Mouse (Mus musculus) monocyte, adult 5-6 weeks (primary cell): ENCODE measurements at regions not wholly inside any gene's neighbourhood (a gene's known extent, or its start where the extent isn't known, plus 50 kb on each side); places are given as distances from the start of the nearest gene placed in this dataset.

Source experiments
- ATAC-seq: fragments of 153-309, 156-312 bp; replicated peaks from 2 replicates; pipeline ENCODE4 v1.8.0; 2017; ENCODE audit warnings: mild to moderate bottlenecking; ENCODE audit not compliant: low TSS enrichment, insufficient number of reproducible peaks, severe bottlenecking, poor library complexity, low FRiP score

- no peak for ATAC-seq
Observed at GRCm38 (mm10) chr10:96720956-96721688, 104.3 kb downstream of the Btg1 start.

GRCm38 (mm10) chr10:96722491-96722890, 105.7 kb downstream of the Btg1 start:
- no peak for ATAC-seq

GRCm38 (mm10) chr10:96723071-96723470, 106.3 kb downstream of the Btg1 start:
- no peak for ATAC-seq

DNA sequence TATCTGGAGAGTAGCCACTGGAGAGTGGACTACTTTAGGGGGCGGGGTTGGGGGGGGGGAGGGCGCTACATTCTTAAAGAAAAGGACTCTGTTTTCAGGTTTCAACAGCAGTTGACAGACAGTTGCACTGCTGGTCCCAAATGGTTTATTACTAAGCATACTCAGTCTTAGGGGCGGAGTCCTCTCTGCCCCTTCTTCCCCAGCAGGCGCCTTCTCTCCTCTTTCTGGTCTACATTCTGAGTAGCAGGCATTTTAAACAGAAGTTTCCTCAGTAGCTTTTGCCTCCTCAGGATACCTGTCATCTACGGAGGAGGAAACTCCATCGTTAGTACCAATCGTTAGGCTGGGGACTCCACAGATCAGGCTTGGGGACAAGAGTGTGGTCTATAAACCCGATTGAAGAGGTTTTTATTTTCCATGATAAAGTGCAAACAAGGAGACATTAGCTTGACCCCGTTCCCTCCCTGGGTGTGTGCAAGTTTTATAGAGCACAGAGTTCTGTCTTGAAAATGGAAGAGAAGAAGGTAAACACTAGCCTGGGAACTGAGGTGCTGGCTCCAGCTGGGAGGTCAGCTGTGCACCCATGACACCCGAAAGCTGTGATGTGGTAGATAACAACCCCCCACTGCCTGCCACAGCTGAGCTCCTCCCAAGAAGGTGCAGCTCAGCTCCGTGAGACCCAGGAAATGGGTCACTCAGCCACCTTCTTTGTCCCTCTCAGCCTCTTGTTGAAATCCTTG, 107.8 kb downstream of the Btg1 start:
- ATAC-seq, result no peak; the same call in 1 of the 2 replicates

DNA sequence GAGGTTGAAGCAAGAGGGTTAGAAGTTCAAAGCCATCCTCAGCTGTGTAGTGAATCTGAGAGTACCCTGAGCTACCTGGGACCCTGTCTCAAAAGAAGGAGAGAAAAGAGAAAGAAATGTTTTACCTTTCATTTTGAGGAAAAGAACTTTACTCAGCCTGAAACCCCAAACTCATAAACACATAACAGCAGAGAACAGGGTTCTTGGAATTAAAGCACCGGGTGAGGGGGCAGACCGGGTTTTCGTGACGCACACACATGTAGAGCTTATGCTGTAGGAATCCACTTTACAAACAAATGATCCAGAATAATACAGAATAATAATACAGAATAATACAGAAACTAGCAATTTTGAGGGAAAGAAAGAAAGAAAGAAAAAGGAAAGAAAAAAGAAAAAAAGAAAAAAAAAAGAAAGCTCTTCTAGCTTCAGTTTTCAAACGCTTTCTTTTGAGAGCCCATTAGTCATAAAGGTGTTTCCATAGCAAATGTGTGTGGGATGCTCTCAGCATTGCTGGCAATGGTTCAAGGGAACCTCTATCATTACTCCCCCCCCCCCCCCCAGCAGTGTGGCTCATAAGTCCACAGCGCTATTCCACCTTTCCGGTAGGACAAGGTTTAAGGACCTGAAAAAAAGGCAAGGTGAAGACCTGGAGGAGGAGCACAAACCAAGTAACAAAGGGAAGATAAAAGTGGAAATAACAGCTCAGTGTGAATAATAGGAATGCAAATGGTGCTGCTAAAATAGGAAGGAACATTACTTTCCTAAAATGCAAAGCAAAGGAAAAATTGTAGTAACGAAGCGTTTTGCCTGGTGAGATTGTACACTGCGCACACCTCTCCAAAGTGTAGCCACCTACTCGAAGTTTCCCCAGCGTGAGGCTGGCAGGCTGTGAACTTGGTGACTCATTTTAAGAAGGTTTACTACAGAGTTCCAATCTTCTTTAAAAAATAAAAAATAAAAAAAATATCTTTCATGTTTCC, 110.3 kb downstream of the Btg1 start:
- ATAC-seq, result no peak

GRCm38 (mm10) chr10:96733581-96733980, 116.8 kb downstream of the Btg1 start:
- no peak for ATAC-seq

DNA sequence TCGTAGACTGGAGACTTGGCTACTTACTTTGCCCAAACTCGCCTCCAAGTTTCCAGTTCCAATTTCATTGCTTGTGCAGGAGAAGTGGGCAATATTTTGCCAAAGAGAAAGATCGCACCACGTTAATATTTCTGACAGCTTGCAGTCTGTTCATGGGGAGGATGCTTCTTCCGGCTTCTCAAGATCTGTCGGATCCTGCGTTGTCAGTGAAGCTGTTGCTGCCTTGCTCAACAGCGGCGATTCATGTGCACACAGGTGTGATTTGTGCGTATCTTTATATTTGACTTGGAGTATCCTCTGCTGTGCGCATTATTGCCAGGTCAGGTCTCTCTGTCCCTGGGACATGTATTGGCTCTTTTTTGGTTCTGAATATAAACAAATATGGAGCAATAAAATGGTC, 118.3 kb downstream of the Btg1 start:
- no peak for ATAC-seq

- no peak for ATAC-seq
Observed at GRCm38 (mm10) chr10:96735885-96736628, 119.3 kb downstream of the Btg1 start.

- ATAC-seq, result peak; percentile 53; the same call in 1 of the 2 replicates
Observed at GRCm38 (mm10) chr10:96737972-96738371, 121.2 kb downstream of the Btg1 start.

- ATAC-seq, result no peak
Observed at GRCm38 (mm10) chr10:96738606-96739005, 121.8 kb downstream of the Btg1 start.

GRCm38 (mm10) chr10:96744167-96744777, 127.5 kb downstream of the Btg1 start:
- ATAC-seq, result no peak

GRCm38 (mm10) chr10:96747015-96747663, 130.3 kb downstream of the Btg1 start:
- ATAC-seq, result no peak

DNA sequence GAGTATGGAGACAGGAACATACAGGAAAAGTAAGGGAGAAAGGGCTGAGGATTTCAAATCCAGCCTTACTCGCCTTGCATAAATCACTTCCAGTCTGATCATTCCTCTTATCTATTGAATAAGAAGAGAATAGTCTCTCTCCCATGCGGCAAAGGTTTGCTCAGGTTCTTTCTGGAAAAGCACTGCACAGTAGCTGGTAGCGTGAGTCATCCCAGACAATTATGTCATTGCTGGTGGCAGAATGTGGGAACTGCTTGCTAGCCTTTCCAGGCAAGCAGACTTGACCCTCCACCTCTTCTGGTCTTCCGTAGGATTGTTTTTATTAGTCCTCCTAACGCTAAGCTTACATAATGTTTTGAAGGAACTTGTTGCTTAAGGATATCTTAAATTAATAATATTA, 134.1 kb downstream of the Btg1 start:
- no peak for ATAC-seq

GRCm38 (mm10) chr10:96751580-96752264, 134.9 kb downstream of the Btg1 start:
- peak; percentile 95 for ATAC-seq

DNA sequence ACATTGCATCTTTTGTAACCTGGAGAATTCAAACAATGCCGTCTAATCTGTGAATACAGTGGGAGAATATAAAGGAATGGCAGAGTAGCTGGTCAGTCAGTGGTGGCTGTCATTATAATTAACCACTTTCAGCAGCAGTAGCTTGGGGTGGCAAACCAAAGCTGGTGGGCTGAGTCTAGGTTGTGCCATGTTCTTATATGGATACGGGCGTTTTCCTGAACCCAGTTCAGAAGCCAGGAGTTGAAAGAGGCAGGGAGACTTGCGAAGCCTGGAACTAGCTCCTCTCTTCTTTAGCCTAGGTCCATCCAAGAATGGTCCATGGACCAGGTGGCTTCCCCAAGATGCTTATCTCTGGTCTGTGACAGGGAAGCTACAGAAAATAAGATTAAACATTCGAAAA, 135.7 kb downstream of the Btg1 start:
- ATAC-seq, result no peak

DNA sequence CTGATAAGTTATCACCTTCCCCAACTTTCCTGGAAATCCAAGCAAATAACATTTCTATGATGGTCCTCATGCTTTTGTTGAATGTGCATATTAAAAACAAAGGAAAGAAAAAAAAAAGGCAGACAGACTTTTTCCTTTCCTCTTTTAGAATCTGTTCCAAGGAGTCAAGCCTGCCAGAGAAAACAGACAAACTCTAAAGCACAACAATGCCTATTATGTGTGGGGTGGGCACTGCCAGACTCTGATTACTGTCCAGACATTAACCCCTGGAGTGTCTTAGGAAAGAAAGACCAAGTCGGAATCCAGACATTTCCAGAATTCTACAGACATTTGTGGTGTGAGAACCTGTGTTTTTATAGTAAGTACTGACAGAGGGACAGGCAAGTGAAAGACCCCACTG, 136.7 kb downstream of the Btg1 start:
- no peak for ATAC-seq

GRCm38 (mm10) chr10:96755674-96756073, 138.9 kb downstream of the Btg1 start:
- no peak for ATAC-seq
